Mouse (Mus musculus): ENCODE data around the gene Ppp1r18.

- TF ChIP-seq CTCF (conservative IDR thresholded peaks at IDR 0.05; ENCODE audit: insufficient read depth, insufficient read length, low read depth, low read length) (no peak), POLR2A (IDR thresholded peaks at IDR 0.05; ENCODE audit: low read depth, low read length) (no peak)
These were observed 31.5 kb upstream of the Ppp1r18 start for GRCm38 (mm10) chr17:35833894-35834293.
